Mouse (Mus musculus) heart, postnatal 36 days (tissue): ENCODE results near the gene Olfr325. TPM values are rescaled to one million over a fixed set of nuclear protein-coding genes. Genes with fewer than 3 reads are reported as not detected.

Experiments
- DNase-seq, 2 experiments: peaks; one replicate each; pipeline ENCODE4 v3.0.0; 2021 to 2022
- intact Hi-C: fragments of 180-260 bp; cut with DNase I; formaldehyde crosslinking; loops from one replicate; pipeline ENCODE4 v1.15.1; 2025
- total RNA-seq, 2 experiments: library from RNA; stranded (reverse); gene quantifications; 2 replicates each; pipeline ENCODE4 v1.2.3; 2021

The Olfr325 gene
- total RNA-seq, 2 experiments from 2014 or later = not detected

DNA sequence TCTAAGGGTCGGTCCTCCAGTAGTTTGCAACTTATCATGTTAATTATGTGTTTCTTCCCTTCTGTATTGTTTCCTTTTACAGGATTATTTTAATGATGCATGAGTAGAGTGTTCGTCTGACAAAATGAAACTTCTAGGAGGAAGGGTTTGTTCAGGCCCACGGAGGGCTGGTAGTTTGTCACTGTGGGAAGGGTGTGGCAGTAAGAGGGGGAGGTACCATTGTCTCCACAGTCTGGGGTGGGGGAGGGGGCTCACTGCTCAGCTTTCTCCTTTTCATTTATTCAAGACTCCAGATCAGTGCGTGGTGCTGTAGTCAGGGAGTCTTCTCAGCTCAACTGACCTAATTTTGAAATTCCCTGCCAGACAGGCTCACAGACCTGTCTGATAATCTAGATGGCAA is 48.6 kb downstream of the Olfr325 start:
- DNase-seq = no peak
- intact Hi-C loops = no loop called here

GRCm38 (mm10) chr11:58630401-58630800 is 52.9 kb downstream of the Olfr325 start, which contains the start of gene Olfr323:
Olfr323 (minus strand) TSS chr11:58630501.
- intact Hi-C loops = loop anchor here (5.0 kb wide), 1 partner anchor 138 kb away; the partner anchor contains the start of gene Olfr332
- DNase-seq = no peak

Other genes with a start within 250 kb of the Olfr325 start
- gene Zfp672, start 247.4 kb upstream of the Olfr325 start, total RNA-seq = 10 to 100 TPM; 36.4 to 40.8 TPM
- gene Sh3bp5l, start 247.0 kb upstream of the Olfr325 start, total RNA-seq = 10 to 100 TPM; 34.5 to 35.5 TPM
- gene Lypd8, start 198.7 kb upstream of the Olfr325 start, total RNA-seq = not detected
- gene 1810065E05Rik, start 156.6 kb upstream of the Olfr325 start, total RNA-seq = not detected
- gene Gm12253, start 145.2 kb upstream of the Olfr325 start, total RNA-seq = not detected
- not detected for gene Lypd9, start 124.8 kb upstream of the Olfr325 start, total RNA-seq
- not detected for gene Olfr30, start 115.5 kb upstream of the Olfr325 start, total RNA-seq
- gene Olfr332, start 85.2 kb upstream of the Olfr325 start, total RNA-seq = not detected
- gene Olfr331, start 75.2 kb upstream of the Olfr325 start, total RNA-seq = not detected
- gene Olfr330, start 42.9 kb upstream of the Olfr325 start, total RNA-seq = not detected
- not detected for gene Olfr329-ps, start 31.3 kb upstream of the Olfr325 start, total RNA-seq
- gene Olfr328, start 22.1 kb upstream of the Olfr325 start, total RNA-seq = not detected
- under 1 TPM in 1 of 2 experiments, not detected in 1; 0.17 TPM for gene Olfr224, start 7.2 kb upstream of the Olfr325 start, total RNA-seq
- not detected for gene Olfr324, start 17.4 kb downstream of the Olfr325 start, total RNA-seq
- 10 to 100 TPM in 1 of 2 experiments, 1 to 10 TPM in 1; 7.7 to 15.5 TPM for gene 2210407C18Rik, start 38.3 kb downstream of the Olfr325 start, total RNA-seq
- gene Olfr323, start 52.8 kb downstream of the Olfr325 start, total RNA-seq = not detected
- not detected for gene Trim58, start 62.7 kb downstream of the Olfr325 start, total RNA-seq
- not detected for gene Olfr322, start 81.1 kb downstream of the Olfr325 start, total RNA-seq
- not detected for gene Olfr320, start 103.4 kb downstream of the Olfr325 start, total RNA-seq
- gene Olfr319, start 121.4 kb downstream of the Olfr325 start, total RNA-seq = not detected
- not detected for gene Olfr318, start 146.3 kb downstream of the Olfr325 start, total RNA-seq
- gene Olfr317, start 161.5 kb downstream of the Olfr325 start, total RNA-seq = not detected
- gene Olfr316, start 175.0 kb downstream of the Olfr325 start, total RNA-seq = not detected
- gene Olfr315, start 195.5 kb downstream of the Olfr325 start, total RNA-seq = not detected
- not detected for gene Olfr314, start 205.2 kb downstream of the Olfr325 start, total RNA-seq
- gene Fam183b, start 224.2 kb downstream of the Olfr325 start, total RNA-seq = not detected
- not detected for gene Olfr313, start 237.3 kb downstream of the Olfr325 start, total RNA-seq